Mouse (Mus musculus) layer of hippocampus, adult 6 months (tissue): ENCODE measurements around the gene Fcho2. TPM values are rescaled to one million over a fixed set of nuclear protein-coding genes. Genes with fewer than 3 reads are reported as not detected.

Experiments
- long read RNA-seq, 2 experiments: library from polyadenylated mRNA; unstranded; transcript quantifications; one replicate each; pipeline ENCODE4 v2.0.0; 2019 to 2020
- polyA plus RNA-seq: library from polyadenylated mRNA; unstranded; fragments of <200 nt; fragmentation: Nextera tagmentation; gene quantifications from 2 replicates; pipeline ENCODE4 v1.2.3, GENCODE M21; 2021

The Fcho2 gene
- polyA plus RNA-seq = 8.3 and 10.7 TPM in 2 replicates
- long read RNA-seq, experiment 1, partial matches to known transcripts = 3 of 8 reads
- long read RNA-seq, experiment 1, other reads (novel, unspliced or antisense) = 5 of 8 reads
- long read RNA-seq, experiment 2, partial matches to known transcripts = 5 of 6 reads
- long read RNA-seq, experiment 2, other reads (novel, unspliced or antisense) = 0 of 6 reads

GRCm38 (mm10) chr13:98815147-98815785, at the start of gene Fcho2:
Gene Fcho2 (minus strand): TSS chr13:98815449.

GRCm38 (mm10) chr13:98694773-98695314, 120.4 kb downstream of the Fcho2 start, which contains the start of gene Tmem171:
Gene Tmem171 (minus strand): TSS chr13:98694834.

Other genes with a start within 250 kb of the Fcho2 start
- 0.11 and 0.14 TPM in 2 replicates for gene Tmem174, start 178.0 kb downstream of the Fcho2 start, polyA plus RNA-seq
- 0.45 and 0.83 TPM in 2 replicates for gene Tmem171, start 120.6 kb downstream of the Fcho2 start, polyA plus RNA-seq
- gene Tnpo1, start 110.9 kb upstream of the Fcho2 start, polyA plus RNA-seq = 8.4 and 9.0 TPM in 2 replicates
- gene 1700024P04Rik, start 169.1 kb upstream of the Fcho2 start, polyA plus RNA-seq = not detected in 2 replicates